Mouse (Mus musculus): ENCODE data around the gene Apold1.

Gene Apold1

GRCm38 (mm10) chr6:134981231-134982062 lies at the start of gene Apold1:
Gene Apold1, plus strand, starts transcription at chr6:134981718.
- no peak for DNase-seq (ENCODE audit: extremely low read depth, low read depth)

GRCm38 (mm10) chr6:134932486-134933206 lies 48.9 kb upstream of the Apold1 start:
- DNase-seq (ENCODE audit: extremely low read depth, low read depth) = no peak

GRCm38 (mm10) chr6:134933207-134933558 lies 48.3 kb upstream of the Apold1 start:
- no peak for DNase-seq (ENCODE audit: extremely low read depth, low read depth)

GRCm38 (mm10) chr6:134934305-134934704 lies 47.2 kb upstream of the Apold1 start:
- no peak for DNase-seq (ENCODE audit: extremely low read depth, low read depth)

GRCm38 (mm10) chr6:134939781-134940180 lies 41.7 kb upstream of the Apold1 start:
- DNase-seq (ENCODE audit: extremely low read depth, low read depth) = no peak

- DNase-seq (ENCODE audit: extremely low read depth, low read depth) = no peak
Observed at GRCm38 (mm10) chr6:134943759-134944407, 37.6 kb upstream of the Apold1 start.

- DNase-seq (ENCODE audit: extremely low read depth, low read depth) = no peak
Observed at GRCm38 (mm10) chr6:134946054-134946453, 35.5 kb upstream of the Apold1 start.

- DNase-seq (ENCODE audit: extremely low read depth, low read depth) = no peak
Observed at GRCm38 (mm10) chr6:134946858-134947257, 34.7 kb upstream of the Apold1 start.

GRCm38 (mm10) chr6:134947311-134948087 lies 34.0 kb upstream of the Apold1 start:
- peak; percentile 63 for DNase-seq (ENCODE audit: extremely low read depth, low read depth)

- peak; percentile 48 for DNase-seq (ENCODE audit: extremely low read depth, low read depth)
Observed at GRCm38 (mm10) chr6:134948522-134949061, 32.9 kb upstream of the Apold1 start.

GRCm38 (mm10) chr6:134949241-134949640 lies 32.3 kb upstream of the Apold1 start:
- DNase-seq (ENCODE audit: extremely low read depth, low read depth) = no peak

- peak; percentile 80 for DNase-seq (ENCODE audit: extremely low read depth, low read depth)
Observed at GRCm38 (mm10) chr6:134951364-134951763, 30.2 kb upstream of the Apold1 start.

GRCm38 (mm10) chr6:134953976-134954375 lies 27.5 kb upstream of the Apold1 start:
- DNase-seq (ENCODE audit: extremely low read depth, low read depth) = no peak

- DNase-seq (ENCODE audit: extremely low read depth, low read depth) = no peak
Observed at GRCm38 (mm10) chr6:134956388-134956787, 25.1 kb upstream of the Apold1 start.

GRCm38 (mm10) chr6:134961286-134961685 lies 20.2 kb upstream of the Apold1 start:
- no peak for DNase-seq (ENCODE audit: extremely low read depth, low read depth)

GRCm38 (mm10) chr6:134961858-134962517 lies 19.5 kb upstream of the Apold1 start:
- DNase-seq (ENCODE audit: extremely low read depth, low read depth) = no peak

GRCm38 (mm10) chr6:134962518-134962893 lies 19.0 kb upstream of the Apold1 start:
- no peak for DNase-seq (ENCODE audit: extremely low read depth, low read depth)

GRCm38 (mm10) chr6:134963910-134964309 lies 17.6 kb upstream of the Apold1 start:
- no peak for DNase-seq (ENCODE audit: extremely low read depth, low read depth)

GRCm38 (mm10) chr6:134966681-134967080 lies 14.8 kb upstream of the Apold1 start:
- no peak for DNase-seq (ENCODE audit: extremely low read depth, low read depth)

- no peak for DNase-seq (ENCODE audit: extremely low read depth, low read depth)
Observed at GRCm38 (mm10) chr6:134968326-134968725, 13.2 kb upstream of the Apold1 start.

- DNase-seq (ENCODE audit: extremely low read depth, low read depth) = no peak
Observed at GRCm38 (mm10) chr6:134969498-134969897, 12.0 kb upstream of the Apold1 start.

All from MEL-GATA-1-ER (cell line).